Mouse (Mus musculus) small intestine, adult 10 weeks (tissue): Measurements from ENCODE around the gene Lce1i. TPM values are rescaled to one million over a fixed set of nuclear protein-coding genes. Genes with fewer than 3 reads are reported as not detected.

Experiments used
- polyA plus RNA-seq: library from polyadenylated mRNA; stranded (reverse); fragments of 350-450 nt; fragmentation: Illumina TruSeq; extraction: RNeasy Lipid Tissue Mini Kit (QIAGEN cat#74804); gene quantifications from one replicate; pipeline ENCODE4 v1.2.3, GENCODE M21; 2014; ENCODE audit warnings: low replicate concordance

Gene Lce1i
- polyA plus RNA-seq, result not detected

DNA sequence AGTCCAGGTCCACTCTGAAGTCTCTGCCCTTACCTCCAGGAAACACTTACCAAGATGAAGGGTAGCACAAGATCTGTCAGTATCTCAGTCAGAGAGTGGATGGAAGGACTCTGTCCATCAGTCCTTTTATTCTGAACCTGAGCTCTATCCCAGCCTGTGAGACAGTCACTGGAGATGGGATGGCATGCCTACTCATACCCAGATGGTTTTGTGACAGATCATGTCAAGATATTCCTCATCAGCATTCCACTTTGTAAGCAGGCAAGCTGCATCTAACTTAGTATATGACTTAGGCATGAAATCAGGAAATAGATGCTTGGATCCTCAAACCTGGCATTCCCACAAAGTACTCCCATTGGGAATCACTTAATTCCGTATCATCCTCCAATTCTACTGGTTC, at the start of gene Lce1i:
Gene Lce1i, minus strand, starts transcription at position 101 of the 400 bp plus-strand sequence.

DNA sequence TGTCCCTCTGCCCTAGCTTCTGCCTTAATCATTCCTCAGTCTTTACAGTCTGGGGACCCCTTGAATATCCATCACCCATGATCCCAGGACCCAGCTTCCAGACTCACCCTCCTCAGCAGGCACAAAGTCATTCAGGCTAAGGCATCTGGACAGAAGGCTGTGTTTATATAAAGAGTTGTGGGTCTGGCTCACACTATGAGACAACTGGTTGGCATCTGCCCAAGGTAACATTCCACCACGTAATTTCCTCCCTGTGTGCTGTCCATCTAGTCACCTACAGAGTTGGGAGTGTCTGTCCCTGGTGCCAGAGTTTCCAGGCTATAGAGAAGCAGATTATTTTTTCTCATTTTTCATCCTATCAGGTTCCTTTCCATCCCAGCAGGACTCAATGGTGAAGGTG, 48.4 kb upstream of the Lce1i start, which contains the start of gene Kprp:
Gene Kprp, minus strand, starts transcription at position 140 of the 400 bp plus-strand sequence.

DNA sequence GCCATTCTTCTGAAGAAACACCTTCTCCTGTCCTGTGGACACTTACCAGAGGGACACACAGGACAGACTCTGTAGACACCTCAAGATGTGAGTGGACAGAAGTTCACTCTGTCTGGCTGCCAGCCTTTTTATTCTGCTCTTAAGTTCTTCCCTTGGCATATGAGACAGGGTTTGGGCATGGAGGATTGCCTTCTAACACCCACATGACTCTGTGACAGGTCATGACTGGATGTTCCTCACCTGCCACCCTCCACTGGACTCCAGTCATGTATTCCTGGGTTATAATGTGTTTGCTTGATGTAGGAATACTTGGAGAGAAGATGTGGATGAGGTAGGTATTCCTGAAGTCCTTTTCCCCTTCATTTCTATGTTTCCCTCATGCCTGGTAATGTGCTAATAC, 29.1 kb upstream of the Lce1i start, which contains the start of gene Lce1k:
Gene Lce1k, minus strand, starts transcription at position 101 of the 400 bp plus-strand sequence.

DNA sequence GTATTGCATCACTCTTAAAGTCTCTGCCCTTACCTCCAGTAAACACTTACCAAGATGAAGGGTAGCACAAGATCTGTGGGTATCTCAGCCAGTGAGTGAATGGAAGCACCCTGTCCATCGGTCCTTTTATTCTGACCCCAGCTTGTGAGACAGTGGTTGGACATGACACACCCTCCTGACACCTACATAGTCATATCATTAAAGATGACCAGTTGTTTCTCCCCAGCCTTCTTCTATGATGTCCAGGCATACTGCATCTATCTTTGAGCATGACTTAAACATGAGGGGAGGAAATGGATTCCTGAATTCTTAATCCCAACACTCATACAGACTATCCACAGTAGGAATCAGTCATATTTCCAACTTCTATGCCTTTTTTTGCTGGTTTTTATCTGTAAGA, 11.7 kb upstream of the Lce1i start, which contains the start of gene Lce1j:
Gene Lce1j, minus strand, starts transcription at position 101 of the 400 bp plus-strand sequence.

DNA sequence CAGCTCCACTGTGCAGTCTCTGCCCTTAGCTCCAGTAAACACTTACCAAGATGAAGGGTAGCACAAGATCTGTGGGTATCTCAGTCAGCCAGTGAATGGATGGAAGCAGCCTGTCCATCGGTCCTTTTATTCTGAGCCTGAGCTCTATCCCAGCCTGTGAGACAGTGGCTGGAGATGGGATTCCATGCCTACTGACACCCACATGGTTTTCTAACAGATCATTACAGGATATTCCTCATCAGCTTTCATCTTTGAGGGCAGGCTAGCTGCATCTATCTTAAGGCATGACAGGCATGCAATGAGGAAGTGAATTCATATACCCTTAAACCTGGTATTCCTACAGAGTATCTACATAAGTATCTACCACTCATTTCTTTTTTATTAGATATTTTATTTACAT, 13.7 kb downstream of the Lce1i start, which contains the start of gene Lce1h:
Gene Lce1h, minus strand, starts transcription at position 101 of the 400 bp plus-strand sequence.

DNA sequence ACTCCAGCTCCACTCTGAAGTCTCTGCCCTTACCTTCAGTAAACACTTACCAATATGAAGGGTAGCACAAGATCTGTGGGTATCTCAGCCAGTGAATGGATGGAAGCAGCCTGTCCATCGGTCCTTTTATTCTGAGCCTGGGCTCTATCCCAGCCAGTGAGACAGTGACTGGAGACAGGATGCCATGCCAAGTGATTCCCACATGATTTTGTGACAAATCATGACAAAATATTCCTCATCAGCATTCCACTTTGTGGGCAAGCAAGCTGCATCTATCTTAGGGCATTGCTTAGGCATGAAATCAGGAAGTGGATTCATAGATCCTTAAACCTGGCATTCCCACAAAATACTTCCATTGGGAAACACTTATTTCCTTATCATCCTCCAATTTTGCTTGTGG, 26.5 kb downstream of the Lce1i start, which contains the start of gene Lce1g:
Gene Lce1g, minus strand, starts transcription at position 101 of the 400 bp plus-strand sequence.

DNA sequence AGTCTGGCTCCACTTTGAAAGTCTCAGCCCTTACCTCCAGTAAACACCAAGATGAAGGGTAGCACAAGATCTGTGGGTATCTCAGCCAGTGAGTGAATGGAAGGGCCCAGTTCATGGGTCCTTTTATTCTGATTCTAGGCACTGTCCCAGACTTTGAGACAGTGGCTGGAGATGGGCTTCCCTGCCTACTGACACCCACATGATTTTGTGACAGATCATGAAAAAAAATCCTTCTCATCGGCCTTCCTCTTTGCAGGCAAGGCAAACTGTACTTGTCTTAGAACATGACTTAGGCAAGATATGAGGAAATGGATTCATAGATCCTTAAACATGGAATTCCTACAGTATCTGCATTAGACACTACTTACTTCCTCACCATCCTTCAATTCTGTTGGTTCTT, 39.7 kb downstream of the Lce1i start, which contains the start of gene Gm38119:
Gene Gm38119, minus strand, starts transcription at position 101 of the 400 bp plus-strand sequence.

Other genes starting within 250 kb of the Lce1i start
- not detected for gene 2310046K23Rik, start 244.4 kb downstream of the Lce1i start, polyA plus RNA-seq
- gene Ivl, start 205.2 kb downstream of the Lce1i start, polyA plus RNA-seq, result not detected
- 0.93 TPM for gene Smcp, start 189.9 kb downstream of the Lce1i start, polyA plus RNA-seq
- gene 2210017I01Rik, start 171.4 kb downstream of the Lce1i start, polyA plus RNA-seq, result not detected
- gene Lce6a, start 157.2 kb downstream of the Lce1i start, polyA plus RNA-seq, result not detected
- not detected for gene Lce1a1, start 130.6 kb downstream of the Lce1i start, polyA plus RNA-seq
- gene Lce1b, start 122.0 kb downstream of the Lce1i start, polyA plus RNA-seq, result not detected
- gene Lce1a2, start 108.6 kb downstream of the Lce1i start, polyA plus RNA-seq, result not detected
- not detected for gene Lce1c, start 99.7 kb downstream of the Lce1i start, polyA plus RNA-seq
- gene Lce1d, start 91.7 kb downstream of the Lce1i start, polyA plus RNA-seq, result not detected
- gene Lce1e, start 69.8 kb downstream of the Lce1i start, polyA plus RNA-seq, result not detected
- not detected for gene Lce1f, start 58.5 kb downstream of the Lce1i start, polyA plus RNA-seq
- gene Gm38119, start 39.8 kb downstream of the Lce1i start, polyA plus RNA-seq, result not detected
- gene Lce1g, start 26.6 kb downstream of the Lce1i start, polyA plus RNA-seq, result not detected
- not detected for gene Lce1h, start 13.8 kb downstream of the Lce1i start, polyA plus RNA-seq
- not detected for gene Lce1j, start 11.6 kb upstream of the Lce1i start, polyA plus RNA-seq
- gene Lce1k, start 29.0 kb upstream of the Lce1i start, polyA plus RNA-seq, result not detected
- not detected for gene Kprp, start 48.3 kb upstream of the Lce1i start, polyA plus RNA-seq
- gene Lce1l, start 72.4 kb upstream of the Lce1i start, polyA plus RNA-seq, result not detected
- gene 2310050C09Rik, start 91.3 kb upstream of the Lce1i start, polyA plus RNA-seq, result not detected
- gene Lce3a, start 147.3 kb upstream of the Lce1i start, polyA plus RNA-seq, result not detected
- gene Lce3b, start 154.1 kb upstream of the Lce1i start, polyA plus RNA-seq, result not detected
- gene Lce3c, start 165.6 kb upstream of the Lce1i start, polyA plus RNA-seq, result not detected
- gene Lce3d, start 178.5 kb upstream of the Lce1i start, polyA plus RNA-seq, result not detected
- gene Lce3e, start 188.2 kb upstream of the Lce1i start, polyA plus RNA-seq, result not detected
- gene Lce3f, start 213.3 kb upstream of the Lce1i start, polyA plus RNA-seq, result not detected
- gene Crct1, start 236.8 kb upstream of the Lce1i start, polyA plus RNA-seq, result not detected
- gene Lce1m, start 240.2 kb upstream of the Lce1i start, polyA plus RNA-seq, result not detected